Mouse (Mus musculus) ES-E14 (cell line): ENCODE data around the gene Iqcc. TPM values are rescaled to one million over a fixed set of nuclear protein-coding genes. Genes with fewer than 3 reads are reported as not detected.
A peak's percentile ranks its signal among the peaks of the same experiment; 100 is the strongest.

Experiments
- DNase-seq: peaks from one replicate; pipeline ENCODE4 v3.0.0-alpha.2; 2013; ENCODE audit warnings: low read depth, low spot score
- H3K27ac ChIP-seq: 2 replicates; pipeline ENCODE4 v1.5.1; 2012; ENCODE audit warnings: low read depth, mild to moderate bottlenecking, low read length, moderate library complexity, mixed read lengths; ENCODE audit not compliant: poor library complexity, insufficient read depth, severe bottlenecking
- H3K36me3 ChIP-seq: 2 replicates; pipeline ENCODE4 v1.6.1; 2012; ENCODE audit warnings: mild to moderate bottlenecking, low read length, moderate library complexity, mixed read lengths; ENCODE audit not compliant: control insufficient read depth, poor library complexity, insufficient read depth, severe bottlenecking
- H3K4me1 ChIP-seq, 2 experiments: fragments of 150-350 bp in 1 of 2; sonication (generic) in 1 of 2; 2 replicates each; pipeline ENCODE4 v1.6.1; 2012; ENCODE audit warnings: low read length in 2 of 2, mild to moderate bottlenecking in 1 of 2, mixed read lengths in 1 of 2; ENCODE audit not compliant: control insufficient read depth in 2 of 2, insufficient read depth in 2 of 2, poor library complexity in 1 of 2
- H3K4me3 ChIP-seq, 2 experiments: fragments of 150-350 bp in 1 of 2; sonication (generic) in 1 of 2; 2 replicates each; pipeline ENCODE4 v1.5.1; 2012; ENCODE audit warnings: low read length in 2 of 2, low read depth in 1 of 2, mild to moderate bottlenecking in 1 of 2, mixed read lengths in 1 of 2; ENCODE audit not compliant: insufficient read depth in 1 of 2, poor library complexity in 1 of 2, severe bottlenecking in 1 of 2
- H3K9ac ChIP-seq: 2 replicates; pipeline ENCODE4 v1.6.1; 2012; ENCODE audit warnings: low read depth, mild to moderate bottlenecking, low read length, mixed read lengths; ENCODE audit not compliant: poor library complexity, insufficient read depth, severe bottlenecking
- H3K9me3 ChIP-seq: fragments of 150-350 bp; sonication (generic); 2 replicates; pipeline ENCODE4 v1.6.1; 2012; ENCODE audit warnings: low read depth, mild to moderate bottlenecking, low read length; ENCODE audit not compliant: control insufficient read depth, insufficient read depth
- CHD2 ChIP-seq: IDR thresholded peaks from 2 replicates; pipeline ENCODE4 v1.6.1; 2014; ENCODE audit warnings: mild to moderate bottlenecking, low read depth, low read length, inconsistent platforms
- HCFC1 ChIP-seq: IDR thresholded peaks from 2 replicates; pipeline ENCODE4 v1.6.1; 2012; ENCODE audit warnings: low read length, inconsistent platforms, borderline replicate concordance; ENCODE audit not compliant: insufficient read depth
- MAFK ChIP-seq: IDR thresholded peaks from 2 replicates; pipeline ENCODE4 v1.6.1; 2014; ENCODE audit warnings: mild to moderate bottlenecking, low read depth, low read length, inconsistent platforms; ENCODE audit not compliant: insufficient read depth
- ZC3H11A ChIP-seq: IDR thresholded peaks from 2 replicates; pipeline ENCODE4 v1.6.1; 2012; ENCODE audit warnings: low read depth, mild to moderate bottlenecking, inconsistent platforms, low read length, borderline replicate concordance
- ZNF384 ChIP-seq: IDR thresholded peaks from 2 replicates; pipeline ENCODE4 v1.6.1; 2012; ENCODE audit warnings: low read depth, low read length, inconsistent platforms
- in situ Hi-C, 2 experiments: fragments of 600-800 bp; cut with MboI; formaldehyde crosslinking; loops; one replicate each; pipeline ENCODE4 v1.15.1; 2025; ENCODE audit warnings: low sequenced_read_pairs in 2 of 2, inconsistent platforms in 1 of 2; ENCODE audit not compliant: unreplicated experiment in 2 of 2
- total RNA-seq: library from RNA; depleted of rRNA; stranded (reverse); fragments of 300-350 nt; gene quantifications from 2 replicates; pipeline ENCODE4 v1.2.3, GENCODE M21; 2012

The Iqcc gene
- total RNA-seq, 1 experiment: 7.9 TPM

GRCm38 (mm10) chr4:129640638-129641467 is 22.0 kb upstream of the Iqcc start, which contains the start of gene Txlna:
Gene Txlna (minus strand): TSS chr4:129641065.
- H3K36me3 ChIP-seq: peaks cover 28% of the 10 kb centered on the region
- 0 out of 2 replicates have a peak, but pooled peaks have one; percentile 49 for TF ChIP-seq CHD2
- TF ChIP-seq HCFC1: peak; percentile 90
- no peak for TF ChIP-seq ZC3H11A
- no peak for TF ChIP-seq MAFK
- TF ChIP-seq ZNF384: peak; percentile 86
- in situ Hi-C loops: no loop called here

GRCm38 (mm10) chr4:129640101-129640637 is 21.3 kb upstream of the Iqcc start:
- no peak for DNase-seq
- H3K4me1 ChIP-seq: no peaks in the 10 kb centered on the region; a peak in 2 of 4 replicates
- H3K4me3 ChIP-seq: peak overlapping the region; percentile 75 to 81
- H3K36me3 ChIP-seq: peaks cover 28% of the 10 kb centered on the region
- in situ Hi-C loops: no loop called here
- TF ChIP-seq ZC3H11A (no peak), MAFK (no peak), ZNF384 (no peak), CHD2 (no peak), HCFC1 (no peak)
- H3K9me3 ChIP-seq: no peaks in the 10 kb centered on the region
- H3K9ac ChIP-seq: peak overlapping the region; percentile 97
- no peak overlapping the region; the same call in 1 of the 2 replicates for H3K27ac ChIP-seq

More at GRCm38 (mm10) chr4:129640638-129641467, 22.0 kb upstream of the Iqcc start, which contains the start of gene Txlna:
- H3K9ac ChIP-seq: peak within 1 kb of the TSS; percentile 97
- DNase-seq: peak; percentile 97
- no peaks in the 10 kb centered on the region for H3K9me3 ChIP-seq
- no peaks in the 10 kb centered on the region; a peak in 2 of 4 replicates for H3K4me1 ChIP-seq
- peak within 1 kb of the TSS; percentile 75 to 81 for H3K4me3 ChIP-seq
- peak within 1 kb of the TSS; percentile 80 for H3K27ac ChIP-seq

GRCm38 (mm10) chr4:129639221-129639620 is 20.3 kb upstream of the Iqcc start:
- in situ Hi-C loops: no loop called here
- DNase-seq: no peak
- TF ChIP-seq HCFC1 (no peak), ZC3H11A (no peak), MAFK (no peak), CHD2 (no peak), ZNF384 (no peak)
- Histone ChIP-seq H3K36me3 (peaks cover 32% of the 10 kb centered on the region), H3K27ac (no peak overlapping the region), H3K4me1 (no peaks in the 10 kb centered on the region; a peak in 2 of 4 replicates), H3K4me3 (no peak overlapping the region), H3K9ac (peak overlapping the region; percentile 8; the same call in 1 of the 2 replicates), H3K9me3 (no peaks in the 10 kb centered on the region)

GRCm38 (mm10) chr4:129633852-129634251 is 15.0 kb upstream of the Iqcc start:
- no peak for TF ChIP-seq ZNF384
- TF ChIP-seq CHD2: no peak
- TF ChIP-seq ZC3H11A: no peak
- TF ChIP-seq MAFK: no peak
- DNase-seq: no peak
- H3K27ac ChIP-seq: no peak overlapping the region
- H3K9me3 ChIP-seq: no peaks in the 10 kb centered on the region
- no peaks in the 10 kb centered on the region for H3K4me1 ChIP-seq
- in situ Hi-C loops: no loop called here
- H3K9ac ChIP-seq: 0 out of 2 replicates have a peak overlapping the region, but pooled peaks have one; percentile 7
- no peak overlapping the region for H3K4me3 ChIP-seq
- peaks cover 71% of the 10 kb centered on the region for H3K36me3 ChIP-seq
